Mouse (Mus musculus) c-Kit-positive CD71-positive TER-119-negative erythroid progenitor cells, embryonic 14.5 days (primary cell): ENCODE data around the gene Gatc.
"Not testable (repeated sequence)": the region's sequence is repeated elsewhere in the genome, so short reads cannot be mapped to it uniquely, and the experiment has no call there.

Source experiments
- DNase-seq: peaks from one replicate; pipeline ENCODE4 v3.0.0-alpha.2; 2013; ENCODE audit warnings: low read depth

Gatc gene

GRCm38 (mm10) chr5:115340577-115341313 is at the start of gene Gatc, which contains the start of gene Triap1:
Gene Gatc, minus strand, starts transcription at chr5:115341178.
Gene Triap1, plus strand, starts transcription at chr5:115341225.
- DNase-seq = peak; percentile 85

GRCm38 (mm10) chr5:115378882-115379281 is 37.9 kb upstream of the Gatc start:
- not testable (repeated sequence) for DNase-seq

DNA sequence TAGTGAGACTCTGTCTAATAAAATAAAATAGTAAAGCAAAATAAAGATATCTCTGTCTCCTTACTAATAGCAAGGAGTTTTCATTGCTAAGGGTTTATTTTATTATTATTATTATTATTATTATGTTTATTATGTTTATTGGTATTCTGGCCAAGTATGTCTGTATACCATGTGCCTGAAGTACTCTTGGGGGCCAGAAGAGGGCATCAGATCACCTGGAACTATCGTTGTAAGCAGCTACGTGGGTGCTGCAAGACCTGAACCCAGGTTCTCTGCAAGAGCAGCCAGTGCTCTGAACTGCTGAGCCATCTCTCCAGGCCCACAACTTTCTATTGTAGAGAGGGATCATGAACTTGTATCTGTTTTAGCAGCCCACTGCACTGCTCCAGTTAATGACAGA is 34.5 kb upstream of the Gatc start:
- DNase-seq = no peak

DNA sequence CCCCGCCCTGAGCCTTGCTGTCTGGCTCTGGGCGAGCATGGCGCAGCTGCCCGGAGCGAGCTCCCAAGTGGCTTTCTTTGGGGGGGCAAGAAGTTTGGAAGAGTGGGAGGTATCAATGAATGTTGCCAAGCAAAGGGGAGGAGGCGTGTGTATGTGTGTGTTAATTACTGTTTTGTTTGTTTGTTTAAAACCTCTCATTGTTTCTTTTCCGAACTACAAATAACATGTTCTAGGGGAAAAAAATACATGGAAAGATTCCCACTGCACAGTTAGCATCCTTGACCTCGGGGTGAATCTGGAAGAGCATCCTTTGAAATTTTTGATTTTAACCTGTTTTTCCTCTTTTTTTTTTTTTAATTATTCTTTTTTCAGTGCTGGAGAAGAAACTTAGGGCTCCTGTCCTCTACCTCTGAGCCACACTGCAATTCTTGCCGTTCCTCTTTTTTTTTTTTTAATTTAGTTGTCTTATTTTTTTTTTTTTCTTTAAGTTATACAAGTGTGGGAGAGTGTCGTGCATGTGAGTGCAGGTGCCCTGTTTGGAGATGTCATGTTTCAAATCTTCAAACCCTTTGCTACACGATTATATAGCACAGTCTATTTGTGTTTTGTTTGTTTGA is 33.3 kb upstream of the Gatc start:
- no peak for DNase-seq

GRCm38 (mm10) chr5:115373441-115374203 is 32.6 kb upstream of the Gatc start:
- DNase-seq = no peak

DNA sequence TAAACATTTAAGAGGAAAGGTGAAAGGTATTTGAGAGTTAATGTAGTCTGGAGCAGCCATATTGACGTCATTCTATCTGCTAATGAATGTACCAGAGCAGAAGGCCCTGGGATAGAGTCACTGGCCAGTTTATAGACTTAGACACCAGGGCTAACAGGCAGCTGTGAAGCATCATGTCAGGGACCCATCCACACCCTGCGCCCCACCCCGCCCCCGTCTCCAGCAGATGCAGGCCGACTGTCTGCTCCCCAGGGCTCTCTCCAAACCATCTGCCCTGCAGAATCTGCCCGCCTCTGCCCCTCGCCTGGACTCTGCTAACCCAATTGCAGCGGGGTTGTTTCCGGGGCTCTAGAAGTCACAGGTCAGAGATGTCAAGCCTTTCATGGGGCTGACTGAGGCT is 30.8 kb upstream of the Gatc start:
- no peak for DNase-seq

GRCm38 (mm10) chr5:115364782-115365181 is 23.8 kb upstream of the Gatc start:
- no peak for DNase-seq

DNA sequence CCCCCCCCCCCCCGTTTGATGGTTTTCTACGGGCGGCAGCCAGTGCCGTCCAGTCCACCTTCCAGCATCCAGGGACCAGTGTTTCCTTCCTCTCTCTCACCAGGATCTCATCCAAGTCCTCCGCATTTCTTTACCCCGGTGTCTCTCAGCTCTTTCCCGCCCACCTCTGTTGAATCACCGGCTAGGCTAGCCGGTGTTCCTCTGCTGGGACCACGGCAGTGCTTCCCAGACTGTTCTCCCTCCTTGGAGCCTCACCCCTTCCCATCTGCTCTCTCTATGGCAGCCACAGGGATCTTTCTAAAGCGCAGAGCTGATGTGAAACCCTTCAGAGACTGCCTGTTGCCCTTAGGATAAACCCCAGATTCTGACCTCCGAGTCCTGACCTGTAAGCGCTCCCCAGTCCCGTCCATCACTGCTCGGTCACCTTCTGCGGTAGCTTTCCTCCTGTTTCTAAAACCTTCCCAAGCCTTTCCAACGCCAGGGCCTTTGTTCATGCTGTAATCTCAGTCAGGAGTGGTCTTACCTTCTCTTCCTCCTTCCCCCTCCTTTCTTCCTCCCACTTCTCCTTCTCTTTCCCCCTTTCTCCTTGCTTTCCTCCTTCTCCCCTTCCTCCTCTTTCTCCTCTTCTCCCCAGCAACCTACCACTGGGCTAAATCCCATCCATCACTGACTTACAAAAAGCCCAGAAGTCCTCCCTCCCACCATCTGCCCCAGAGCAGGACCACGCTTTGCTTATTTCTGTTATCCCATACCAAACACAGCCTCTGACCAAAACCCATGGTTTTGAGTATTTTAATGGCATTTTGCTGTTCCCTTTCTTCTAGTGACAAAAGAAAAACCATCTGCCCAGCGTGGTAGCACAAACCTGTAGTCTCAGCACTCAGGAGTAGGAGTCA is 22.1 kb upstream of the Gatc start:
- DNase-seq = no peak

GRCm38 (mm10) chr5:115362216-115362615 is 21.2 kb upstream of the Gatc start:
- DNase-seq = no peak

DNA sequence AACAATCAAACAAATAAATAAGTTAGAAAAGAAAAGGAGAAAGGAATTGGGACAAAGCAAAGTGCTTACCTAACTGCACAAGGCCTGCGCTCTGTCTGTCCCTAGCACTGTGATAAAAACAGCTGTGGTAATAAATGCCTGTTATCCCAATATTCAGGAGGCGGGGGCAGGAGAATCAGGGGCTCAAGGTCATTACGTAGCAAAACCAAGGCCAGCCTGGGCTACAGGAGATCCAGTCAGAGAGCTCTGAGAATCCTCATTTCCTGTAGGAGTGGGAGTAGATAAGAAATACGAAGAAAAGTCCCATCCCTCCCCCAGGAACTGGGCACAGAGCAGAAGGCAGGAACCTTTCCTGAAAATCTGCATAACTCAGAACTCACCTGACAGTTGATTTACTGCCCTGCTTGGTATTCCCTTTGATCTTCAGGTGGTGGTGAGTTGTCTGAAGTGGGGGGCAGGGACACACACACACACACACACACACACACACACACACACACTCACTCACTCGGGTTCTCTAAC is 18.9 kb upstream of the Gatc start:
- no peak for DNase-seq

GRCm38 (mm10) chr5:115359438-115359837 is 18.5 kb upstream of the Gatc start:
- no peak for DNase-seq

DNA sequence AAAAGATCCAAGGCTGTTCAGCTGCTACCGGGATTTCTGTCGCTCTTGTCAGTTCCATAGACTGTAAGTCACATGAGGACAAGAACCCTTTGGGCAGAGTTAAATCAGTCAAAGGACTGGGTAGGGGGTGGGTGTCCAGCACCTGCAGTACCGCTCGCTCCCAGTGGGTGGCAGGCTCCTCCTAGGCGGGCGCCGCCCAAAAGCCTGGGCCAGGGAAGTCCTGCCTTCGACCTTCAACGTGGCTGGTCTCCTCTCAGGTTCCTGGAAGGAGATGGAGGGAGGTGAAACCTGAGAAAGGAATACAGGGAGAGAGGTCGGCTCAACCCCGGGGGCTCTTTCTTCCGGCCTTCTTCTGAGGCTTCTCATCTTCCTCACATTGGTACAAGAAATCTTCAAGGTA is 17.9 kb upstream of the Gatc start:
- DNase-seq = no peak

GRCm38 (mm10) chr5:115355070-115355469 is 14.1 kb upstream of the Gatc start:
- no peak for DNase-seq

DNA sequence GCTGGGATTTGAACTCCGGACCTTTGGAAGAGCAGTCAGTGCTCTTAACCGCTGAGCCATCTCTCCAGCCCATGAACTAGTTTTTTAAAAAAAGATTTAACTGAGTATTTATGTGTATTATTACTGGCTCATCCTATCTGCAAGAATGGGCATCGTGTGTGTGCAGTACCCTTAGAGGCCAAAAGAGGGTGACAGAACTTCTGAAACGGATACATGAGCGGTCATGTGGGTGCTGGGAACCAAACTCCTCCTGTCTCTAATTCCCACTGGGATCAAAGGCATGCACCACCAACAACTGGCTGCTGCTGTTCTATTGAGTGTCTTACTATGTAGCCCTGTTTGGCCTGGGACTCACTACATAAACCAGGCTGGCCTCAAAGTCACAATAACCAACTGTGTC is 10.4 kb upstream of the Gatc start:
- no peak for DNase-seq

DNA sequence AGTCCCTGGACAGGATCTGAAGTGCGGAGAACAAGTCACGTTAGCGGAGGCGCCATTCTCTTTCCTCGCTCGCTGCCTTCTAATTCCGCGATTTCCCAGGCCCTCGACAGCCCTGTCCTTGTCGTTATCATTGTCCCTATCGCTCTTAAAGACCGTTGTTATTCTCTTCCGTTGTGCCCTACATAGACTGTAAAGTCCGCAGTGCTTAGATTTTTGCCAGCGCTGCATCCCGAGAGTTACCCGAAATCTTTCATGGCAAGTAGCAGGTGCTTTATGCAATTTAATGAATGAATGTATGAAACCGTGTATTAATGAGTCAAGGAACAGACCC is 8.2 kb upstream of the Gatc start:
- DNase-seq = no peak

- peak; percentile 97 for DNase-seq
Measured at GRCm38 (mm10) chr5:115348546-115349224, 7.7 kb upstream of the Gatc start, which contains the start of gene Cox6a1. Gene Cox6a1, minus strand, starts transcription at chr5:115348981.

DNA sequence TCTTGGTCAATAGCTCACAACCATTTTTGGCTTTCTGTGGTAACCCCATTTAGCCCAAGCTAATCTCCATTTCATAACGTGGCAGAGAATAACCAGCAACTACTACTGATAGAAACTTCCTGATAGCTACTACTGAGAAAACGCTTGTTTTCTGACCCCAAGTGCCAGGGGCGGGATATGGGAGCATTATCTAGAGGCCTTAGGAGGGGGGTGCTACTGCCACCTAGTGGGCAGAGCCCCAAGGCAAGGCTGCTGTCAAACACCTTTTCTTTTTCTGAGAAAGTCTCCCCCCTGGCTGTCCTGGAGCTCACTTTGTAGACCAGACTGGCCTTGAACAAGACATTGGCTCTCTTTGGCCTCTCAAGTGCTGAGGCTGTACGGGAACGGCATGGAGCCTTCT is 6.6 kb upstream of the Gatc start:
- peak; percentile 91 for DNase-seq

- no peak for DNase-seq
Measured at GRCm38 (mm10) chr5:115341314-115342165, 562 bp upstream of the Gatc start.

- DNase-seq = no peak
Measured at GRCm38 (mm10) chr5:115340007-115340406, 971 bp downstream of the Gatc start.

DNA sequence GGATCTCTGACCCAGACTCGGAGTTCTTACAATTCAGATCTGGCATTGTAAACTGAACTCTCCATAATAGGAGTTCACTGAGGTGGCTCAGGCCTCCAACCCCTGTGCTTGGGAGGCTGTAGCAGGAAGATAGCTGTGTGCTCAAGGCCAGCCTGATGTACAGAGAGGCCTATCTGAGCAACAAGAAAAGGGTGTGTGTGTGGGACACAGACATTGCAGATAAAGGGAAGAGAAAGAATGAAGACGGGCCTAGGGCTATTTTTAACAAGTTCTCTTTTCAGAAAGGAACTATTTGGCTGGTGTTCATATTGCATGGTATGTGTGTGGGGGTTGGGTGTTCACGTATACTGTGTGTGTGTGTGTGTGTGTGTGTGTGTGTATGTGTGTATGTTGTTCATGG is 7.4 kb downstream of the Gatc start:
- no peak for DNase-seq
